Mouse (Mus musculus): Measurements from ENCODE around the gene Me1.

DNA sequence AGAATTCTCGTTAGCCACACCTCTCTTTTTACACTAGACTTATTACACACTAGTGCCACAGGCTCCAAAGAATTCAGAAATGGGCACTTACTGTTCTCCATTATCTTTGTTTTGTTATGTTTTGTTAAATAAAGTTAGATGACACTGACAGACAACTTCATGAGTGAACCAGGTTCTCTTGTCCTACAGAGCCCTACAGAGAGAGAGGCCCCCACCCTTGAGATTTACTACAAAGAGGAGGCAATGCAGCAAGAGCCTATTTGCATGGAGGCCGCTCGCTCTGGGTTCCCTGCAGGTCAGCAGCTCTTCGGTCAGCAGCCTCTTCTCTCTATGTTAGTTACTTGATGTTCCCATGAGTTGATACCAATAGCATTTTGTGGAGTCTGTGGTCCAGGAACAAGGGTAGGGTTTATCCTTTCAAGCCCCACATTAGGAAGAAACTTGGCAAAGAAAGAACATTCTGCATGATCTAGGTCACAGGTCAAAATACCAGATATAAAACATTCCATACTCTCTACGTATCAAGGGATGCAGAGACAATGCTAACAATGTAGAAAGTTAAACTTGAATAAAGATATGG, 65.3 kb downstream of the Me1 start:
- TF ChIP-seq CTCF (conservative IDR thresholded peaks at IDR 0.05; ENCODE audit: low read length) (no peak), POU5F1 (IDR thresholded peaks at IDR 0.05; ENCODE audit: borderline replicate concordance, low read length) (no peak), NANOG (IDR thresholded peaks at IDR 0.05; ENCODE audit: borderline replicate concordance, low read length) (no peak)
